Mouse (Mus musculus) bone marrow, adult 2 months (tissue): Measurements from ENCODE around the gene Rgs3. TPM values are rescaled to one million over a fixed set of nuclear protein-coding genes. Genes with fewer than 3 reads are reported as not detected.

Experiments used
- H3K27ac ChIP-seq: fragments of 200-500 bp; 2 replicates; pipeline ENCODE4 v1.5.1; 2012; ENCODE audit warnings: low read depth, mild to moderate bottlenecking, control low read depth, inconsistent platforms, low read length; ENCODE audit not compliant: control insufficient read depth, poor library complexity, insufficient read depth
- H3K4me1 ChIP-seq: fragments of 200-500 bp; 2 replicates; pipeline ENCODE4 v1.6.1; 2011; ENCODE audit warnings: low read length; ENCODE audit not compliant: control insufficient read depth, insufficient read depth
- H3K4me3 ChIP-seq: fragments of 200-500 bp; replicated peaks from 2 replicates; pipeline ENCODE3; 2011; ENCODE audit warnings: mild to moderate bottlenecking, low read depth, low read length, control low read depth; ENCODE audit not compliant: control insufficient read depth
- CTCF ChIP-seq: fragments of 200-500 bp; IDR thresholded peaks from 2 replicates; pipeline ENCODE4 v1.5.1; 2011; ENCODE audit warnings: low read length, control low read depth; ENCODE audit not compliant: control insufficient read depth, insufficient read depth
- POLR2A ChIP-seq: fragments of 200-500 bp; IDR thresholded peaks from 2 replicates; pipeline ENCODE4 v1.6.1; 2011; ENCODE audit warnings: low read depth, mild to moderate bottlenecking, control low read depth, low read length, borderline replicate concordance; ENCODE audit not compliant: control insufficient read depth
- WGBS: fragments of 180-500 bp; shearing (Covaris S2); methylation state at CpG from one replicate; pipeline ENCODE4 v1.1.7; 2018; 5-methylcytosine and 5-hydroxymethylcytosine counted together
- polyA plus RNA-seq: library from polyadenylated mRNA; stranded (reverse); fragments of >200 nt; gene quantifications from 2 replicates; pipeline ENCODE4 v1.2.4, GENCODE M21; 2011; ENCODE audit warnings: low replicate concordance; ENCODE audit not compliant: missing spikeins, insufficient read depth, insufficient read length

Rgs3 gene
- polyA plus RNA-seq, 1 experiment = 27.0 TPM

GRCm38 (mm10) chr4:62694703-62695439 lies 135.2 kb downstream of the Rgs3 start:
- Histone ChIP-seq H3K4me3 (no peak overlapping the region), H3K4me1 (no peaks in the 10 kb centered on the region; the same call in 1 of the 2 replicates), H3K27ac (no peak overlapping the region)
- TF ChIP-seq CTCF (no peak), POLR2A (no peak)
- 83% methylated on average over 11 of the region's 11 CpGs for WGBS

- Histone ChIP-seq H3K4me1 (no peaks in the 10 kb centered on the region; the same call in 1 of the 2 replicates), H3K27ac (no peak overlapping the region), H3K4me3 (no peak overlapping the region)
- WGBS = 49% methylated on average over 8 of the region's 8 CpGs
- TF ChIP-seq CTCF (no peak), POLR2A (no peak)
These were observed 135.9 kb downstream of the Rgs3 start for GRCm38 (mm10) chr4:62695523-62695922.

GRCm38 (mm10) chr4:62695946-62696345 lies 136.3 kb downstream of the Rgs3 start:
- no peaks in the 10 kb centered on the region; the same call in 1 of the 2 replicates for H3K4me1 ChIP-seq
- no peak overlapping the region for H3K4me3 ChIP-seq
- no peak overlapping the region for H3K27ac ChIP-seq
- no peak for TF ChIP-seq POLR2A
- TF ChIP-seq CTCF = 0 out of 2 replicates have a peak, but pooled peaks have one; percentile 6
- 70% methylated on average over 13 of the region's 13 CpGs for WGBS

- Histone ChIP-seq H3K27ac (no peak overlapping the region), H3K4me1 (no peaks in the 10 kb centered on the region; the same call in 1 of the 2 replicates), H3K4me3 (no peak overlapping the region)
- TF ChIP-seq POLR2A = no peak
- TF ChIP-seq CTCF = no peak
- 65% methylated on average over 7 of the region's 7 CpGs for WGBS
These were observed 137.2 kb downstream of the Rgs3 start for GRCm38 (mm10) chr4:62696699-62697404.

GRCm38 (mm10) chr4:62697469-62697868 lies 137.8 kb downstream of the Rgs3 start:
- WGBS = 27% methylated on average over 2 of the region's 2 CpGs
- Histone ChIP-seq H3K4me1 (no peaks in the 10 kb centered on the region; the same call in 1 of the 2 replicates), H3K27ac (no peak overlapping the region), H3K4me3 (no peak overlapping the region)
- TF ChIP-seq CTCF (peak; percentile 87), POLR2A (no peak)

GRCm38 (mm10) chr4:62698521-62698920 lies 138.9 kb downstream of the Rgs3 start:
- WGBS = 51% methylated on average over 3 of the region's 3 CpGs
- no peak for TF ChIP-seq POLR2A
- TF ChIP-seq CTCF = no peak
- Histone ChIP-seq H3K4me1 (no peaks in the 10 kb centered on the region; the same call in 1 of the 2 replicates), H3K4me3 (no peak overlapping the region), H3K27ac (no peak overlapping the region)

GRCm38 (mm10) chr4:62699191-62699812 lies 139.7 kb downstream of the Rgs3 start:
- Histone ChIP-seq H3K4me1 (no peaks in the 10 kb centered on the region), H3K27ac (no peak overlapping the region), H3K4me3 (peak overlapping the region; percentile 15)
- WGBS = 9% methylated on average over 10 of the region's 10 CpGs
- TF ChIP-seq POLR2A (peak; percentile 25; the same call in 1 of the 2 replicates), CTCF (no peak)

GRCm38 (mm10) chr4:62700426-62700825 lies 140.8 kb downstream of the Rgs3 start:
- no peak for TF ChIP-seq POLR2A
- no peak for TF ChIP-seq CTCF
- H3K4me3 ChIP-seq = no peak overlapping the region
- WGBS = 66% methylated on average over 5 of the region's 5 CpGs
- no peaks in the 10 kb centered on the region for H3K4me1 ChIP-seq
- H3K27ac ChIP-seq = no peak overlapping the region; the same call in 1 of the 2 replicates
